Mouse (Mus musculus) gastrocnemius, adult 2 months (tissue): ENCODE measurements at regions not wholly inside any gene's neighbourhood (a gene's known extent, or its start where the extent isn't known, plus 50 kb on each side); places are given as distances from the start of the nearest gene placed in this dataset.
"Not testable (repeated sequence)": the region's sequence is repeated elsewhere in the genome, so short reads cannot be mapped to it uniquely, and the experiment has no call there.

ENCODE experiments used
- DNase-seq: peaks from one replicate; pipeline ENCODE4 v3.0.0; 2022
- H3K27ac ChIP-seq: fragments of 200-600 bp; 2 replicates; pipeline ENCODE4 v1.8.1; 2022; ENCODE audit warnings: mild to moderate bottlenecking
- H3K4me3 ChIP-seq: fragments of 200-600 bp; 2 replicates; pipeline ENCODE4 v1.8.1; 2022; ENCODE audit warnings: mild to moderate bottlenecking, moderate library complexity
- CTCF ChIP-seq: fragments of 200-600 bp; IDR thresholded peaks from 2 replicates; pipeline ENCODE4 v1.8.1; 2022; ENCODE audit warnings: antibody characterized with exemption, mild to moderate bottlenecking, moderate library complexity
- intact Hi-C: fragments of 180-260 bp; cut with DNase I; formaldehyde crosslinking; loops from one replicate; pipeline ENCODE4 v1.15.1; 2025

GRCm38 (mm10) chr10:118608376-118609145 is 167.7 kb downstream of the Ifng start:
- no peak for DNase-seq
- Histone ChIP-seq H3K27ac (no peak overlapping the region), H3K4me3 (no peak overlapping the region)
- intact Hi-C loops: no loop called here
- no peak for TF ChIP-seq CTCF

- intact Hi-C loops: no loop called here
- Histone ChIP-seq H3K4me3 (no peak overlapping the region), H3K27ac (no peak overlapping the region)
- DNase-seq: no peak
- TF ChIP-seq CTCF: no peak
These were observed 168.3 kb downstream of the Ifng start for GRCm38 (mm10) chr10:118609157-118609556.

GRCm38 (mm10) chr10:118610868-118611461 is 170.1 kb downstream of the Ifng start:
- intact Hi-C loops: no loop called here
- H3K27ac ChIP-seq: no peak overlapping the region
- DNase-seq: no peak
- no peak for TF ChIP-seq CTCF
- H3K4me3 ChIP-seq: no peak overlapping the region

GRCm38 (mm10) chr10:118612091-118612490 is 171.2 kb downstream of the Ifng start:
- intact Hi-C loops: no loop called here
- Histone ChIP-seq H3K4me3 (no peak overlapping the region), H3K27ac (no peak overlapping the region)
- DNase-seq: no peak
- TF ChIP-seq CTCF: no peak

- intact Hi-C loops: no loop called here
- no peak for TF ChIP-seq CTCF
- no peak overlapping the region for H3K4me3 ChIP-seq
- no peak overlapping the region for H3K27ac ChIP-seq
- DNase-seq: no peak
These were observed 172.3 kb downstream of the Ifng start for GRCm38 (mm10) chr10:118613056-118613695.

- no peak overlapping the region for H3K4me3 ChIP-seq
- DNase-seq: no peak
- intact Hi-C loops: no loop called here
- H3K27ac ChIP-seq: no peak overlapping the region
- TF ChIP-seq CTCF: no peak
These were observed 173.5 kb downstream of the Ifng start for GRCm38 (mm10) chr10:118614251-118614865.

- no peak overlapping the region for H3K4me3 ChIP-seq
- no peak for TF ChIP-seq CTCF
- intact Hi-C loops: no loop called here
- no peak for DNase-seq
- H3K27ac ChIP-seq: no peak overlapping the region
These were observed 174.5 kb downstream of the Ifng start for GRCm38 (mm10) chr10:118615131-118616020.

GRCm38 (mm10) chr10:118616031-118616615 is 175.3 kb downstream of the Ifng start:
- Histone ChIP-seq H3K27ac (no peak overlapping the region), H3K4me3 (no peak overlapping the region)
- TF ChIP-seq CTCF: no peak
- no peak for DNase-seq
- intact Hi-C loops: no loop called here

GRCm38 (mm10) chr10:118617291-118618044 is 176.6 kb downstream of the Ifng start:
- intact Hi-C loops: no loop called here
- no peak for DNase-seq
- H3K4me3 ChIP-seq: no peak overlapping the region
- TF ChIP-seq CTCF: no peak
- H3K27ac ChIP-seq: peak overlapping the region; percentile 16; the same call in 1 of the 2 replicates

GRCm38 (mm10) chr10:118618251-118618650 is 177.4 kb downstream of the Ifng start:
- intact Hi-C loops, DNase-seq, H3K4me3 ChIP-seq, H3K27ac ChIP-seq: not testable (repeated sequence)
